Mouse (Mus musculus) heart, embryonic 15.5 days (tissue): ENCODE measurements around the gene Gstm5. TPM values are rescaled to one million over a fixed set of nuclear protein-coding genes. Genes with fewer than 3 reads are reported as not detected.

ENCODE experiments used
- ATAC-seq: fragments of 200-750 bp; cut with Nextera tagmentation; replicated peaks from 2 replicates; pipeline ENCODE4 v1.8.0; 2017; ENCODE audit warnings: low read depth, moderate TSS enrichment; ENCODE audit not compliant: insufficient number of reproducible peaks, insufficient read depth, low FRiP score
- H3K27ac ChIP-seq: fragments of 300-500 bp; sonication (generic); 2 replicates; pipeline ENCODE4 v1.5.1; 2015; ENCODE audit warnings: mild to moderate bottlenecking, inconsistent platforms
- H3K27me3 ChIP-seq: fragments of 300-500 bp; sonication (generic); 2 replicates; pipeline ENCODE4 v1.6.1; 2015; ENCODE audit warnings: inconsistent platforms
- H3K36me3 ChIP-seq: fragments of 300-500 bp; sonication (generic); 2 replicates; pipeline ENCODE4 v1.6.1; 2015; ENCODE audit warnings: mild to moderate bottlenecking, inconsistent platforms
- H3K4me1 ChIP-seq: fragments of 300-500 bp; sonication (generic); replicated peaks from 2 replicates; pipeline ENCODE4 v1.6.1; 2015; ENCODE audit warnings: inconsistent platforms
- H3K4me2 ChIP-seq: fragments of 300-500 bp; sonication (generic); 2 replicates; pipeline ENCODE4 v1.6.1; 2015; ENCODE audit warnings: inconsistent platforms, mild to moderate bottlenecking, moderate library complexity
- H3K4me3 ChIP-seq: fragments of 300-500 bp; sonication (generic); 2 replicates; pipeline ENCODE4 v1.5.1; 2015; ENCODE audit warnings: mild to moderate bottlenecking, inconsistent platforms
- H3K9ac ChIP-seq: fragments of 300-500 bp; sonication (generic); 2 replicates; pipeline ENCODE4 v1.6.1; 2015; ENCODE audit warnings: mild to moderate bottlenecking, inconsistent platforms
- H3K9me3 ChIP-seq: fragments of 300-500 bp; sonication (generic); replicated peaks from 2 replicates; pipeline ENCODE4 v1.6.1; 2016; ENCODE audit warnings: inconsistent platforms
- WGBS: fragments of 180-500 bp; shearing (Covaris S2); methylation state at CpG from one replicate; pipeline ENCODE4 v1.1.7; 2015; ENCODE audit warnings: mixed read lengths; 5-methylcytosine and 5-hydroxymethylcytosine counted together
- polyA plus RNA-seq: library from polyadenylated mRNA; unstranded; fragments of >200 nt; fragmentation: Nextera tagmentation; extraction: Ambion mirVana; gene quantifications from 2 replicates; pipeline ENCODE4 v1.2.1, GENCODE M21; 2015

The Gstm5 gene
- 111 and 122 TPM in 2 replicates for polyA plus RNA-seq

DNA sequence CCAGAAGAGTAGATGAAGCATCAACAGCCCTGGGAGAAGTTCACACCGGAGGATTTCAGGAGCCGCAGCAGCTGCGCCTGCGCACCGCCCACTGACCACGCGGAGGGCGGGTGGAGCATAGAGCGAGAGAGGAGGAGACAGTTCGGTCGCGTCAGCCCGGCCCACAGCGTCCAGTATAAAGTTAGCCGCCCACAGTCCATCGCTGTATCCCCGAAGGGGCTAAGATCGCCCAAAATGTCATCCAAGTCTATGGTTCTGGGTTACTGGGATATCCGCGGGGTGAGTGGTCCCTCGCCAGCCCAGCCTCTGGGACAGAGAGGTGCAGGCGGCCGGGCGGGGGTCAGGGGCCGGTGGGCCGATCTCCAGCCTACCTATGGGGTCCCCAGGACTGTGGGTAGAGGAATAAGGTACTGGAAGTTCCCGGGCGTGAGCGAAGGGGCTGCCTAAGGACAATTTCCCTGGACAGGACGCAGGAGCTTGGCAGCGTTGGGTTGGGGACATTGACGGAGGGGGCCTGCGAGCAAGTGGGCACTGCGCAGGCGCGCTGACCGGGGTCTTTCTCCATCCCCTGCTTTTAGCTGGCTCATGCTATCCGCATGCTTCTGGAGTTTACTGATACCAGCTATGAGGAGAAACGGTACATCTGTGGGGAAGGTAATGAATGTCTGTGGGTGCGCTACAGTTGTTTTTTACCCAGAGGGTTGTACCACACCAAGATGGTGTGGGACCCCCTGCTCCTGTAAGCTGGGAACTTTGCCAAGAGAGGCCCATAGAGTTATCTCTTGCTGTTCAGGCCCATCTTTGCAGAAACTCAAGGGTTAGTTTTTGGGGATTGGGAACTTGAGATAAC lies at the start of gene Gstm5:
Gstm5 (plus strand) TSS at position 102 of the 850 bp plus-strand sequence.
- peak within 1 kb of the TSS; percentile 78 for H3K9ac ChIP-seq
- WGBS: 5% methylated on average over 40 of the region's 40 CpGs
- no peaks in the 10 kb centered on the region for H3K36me3 ChIP-seq

DNA sequence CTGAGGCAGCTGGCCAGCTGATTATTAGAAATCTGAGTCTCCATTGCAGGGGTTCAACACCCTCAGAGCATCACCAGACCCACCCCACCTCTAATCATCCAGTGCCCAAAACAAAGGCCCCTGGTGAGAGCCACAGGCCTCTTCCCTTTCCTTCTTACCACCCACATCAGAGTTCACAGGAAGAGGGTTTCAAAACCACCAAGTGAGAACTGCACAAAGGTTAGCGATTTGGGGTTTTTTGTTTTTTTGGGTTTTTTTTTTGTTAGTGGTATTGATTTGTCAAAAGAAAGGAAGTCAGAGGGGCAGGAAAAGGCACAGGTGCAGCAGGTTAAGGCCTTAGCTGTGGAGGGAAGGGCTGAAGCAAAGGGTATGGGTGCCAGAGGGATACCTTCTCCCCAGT lies 49.4 kb upstream of the Gstm5 start:
- WGBS: 89% methylated on average over 1 of the region's 1 CpGs
- no peaks in the 10 kb centered on the region for H3K27me3 ChIP-seq
- H3K9ac ChIP-seq: no peak overlapping the region
- no peak overlapping the region for H3K4me2 ChIP-seq
- no peaks in the 10 kb centered on the region for H3K36me3 ChIP-seq
- no peak for ATAC-seq
- H3K9me3 ChIP-seq: no peaks in the 10 kb centered on the region
- H3K4me1 ChIP-seq: peaks cover 34% of the 10 kb centered on the region
- no peak overlapping the region for H3K27ac ChIP-seq
- H3K4me3 ChIP-seq: no peak overlapping the region

More for the DNA sequence above, at the start of gene Gstm5:
- H3K4me3 ChIP-seq: peak within 1 kb of the TSS; percentile 75
- H3K4me2 ChIP-seq: peak within 1 kb of the TSS; percentile 89
- no peaks in the 10 kb centered on the region for H3K9me3 ChIP-seq
- peaks cover 10% of the 10 kb centered on the region for H3K4me1 ChIP-seq
- peak within 1 kb of the TSS; percentile 77 for H3K27ac ChIP-seq
- H3K27me3 ChIP-seq: no peaks in the 10 kb centered on the region
- peak; percentile 93 for ATAC-seq

- Histone ChIP-seq H3K4me2 (no peak overlapping the region), H3K4me3 (no peak overlapping the region), H3K9me3 (no peaks in the 10 kb centered on the region), H3K9ac (no peak overlapping the region), H3K4me1 (peaks cover 34% of the 10 kb centered on the region), H3K27me3 (no peaks in the 10 kb centered on the region), H3K36me3 (no peaks in the 10 kb centered on the region), H3K27ac (no peak overlapping the region)
- 44% methylated on average over 3 of the region's 3 CpGs for WGBS
- no peak for ATAC-seq
Measured at GRCm38 (mm10) chr3:107846835-107847234, 48.8 kb upstream of the Gstm5 start.

GRCm38 (mm10) chr3:107848126-107848525 lies 47.5 kb upstream of the Gstm5 start:
- 52% methylated on average over 4 of the region's 4 CpGs for WGBS
- H3K9me3 ChIP-seq: no peaks in the 10 kb centered on the region
- no peaks in the 10 kb centered on the region for H3K36me3 ChIP-seq
- H3K4me3 ChIP-seq: no peak overlapping the region
- H3K9ac ChIP-seq: no peak overlapping the region
- no peak for ATAC-seq
- no peaks in the 10 kb centered on the region for H3K27me3 ChIP-seq
- H3K4me2 ChIP-seq: no peak overlapping the region
- no peak overlapping the region for H3K27ac ChIP-seq
- peaks cover 34% of the 10 kb centered on the region for H3K4me1 ChIP-seq

GRCm38 (mm10) chr3:107849000-107849692 lies 46.5 kb upstream of the Gstm5 start:
- H3K36me3 ChIP-seq: no peaks in the 10 kb centered on the region
- H3K27ac ChIP-seq: no peak overlapping the region
- no peak for ATAC-seq
- no peak overlapping the region for H3K9ac ChIP-seq
- H3K27me3 ChIP-seq: no peaks in the 10 kb centered on the region
- H3K9me3 ChIP-seq: no peaks in the 10 kb centered on the region
- peaks cover 32% of the 10 kb centered on the region for H3K4me1 ChIP-seq
- no peak overlapping the region for H3K4me2 ChIP-seq
- WGBS: 58% methylated on average over 6 of the region's 6 CpGs
- no peak overlapping the region for H3K4me3 ChIP-seq

GRCm38 (mm10) chr3:107849693-107850031 lies 46.0 kb upstream of the Gstm5 start:
- Histone ChIP-seq H3K27me3 (no peaks in the 10 kb centered on the region), H3K4me2 (no peak overlapping the region), H3K9ac (no peak overlapping the region), H3K4me3 (no peak overlapping the region), H3K4me1 (peaks cover 27% of the 10 kb centered on the region), H3K36me3 (no peaks in the 10 kb centered on the region), H3K27ac (no peak overlapping the region), H3K9me3 (no peaks in the 10 kb centered on the region)
- WGBS: 75% methylated on average over 2 of the region's 2 CpGs
- no peak for ATAC-seq

DNA sequence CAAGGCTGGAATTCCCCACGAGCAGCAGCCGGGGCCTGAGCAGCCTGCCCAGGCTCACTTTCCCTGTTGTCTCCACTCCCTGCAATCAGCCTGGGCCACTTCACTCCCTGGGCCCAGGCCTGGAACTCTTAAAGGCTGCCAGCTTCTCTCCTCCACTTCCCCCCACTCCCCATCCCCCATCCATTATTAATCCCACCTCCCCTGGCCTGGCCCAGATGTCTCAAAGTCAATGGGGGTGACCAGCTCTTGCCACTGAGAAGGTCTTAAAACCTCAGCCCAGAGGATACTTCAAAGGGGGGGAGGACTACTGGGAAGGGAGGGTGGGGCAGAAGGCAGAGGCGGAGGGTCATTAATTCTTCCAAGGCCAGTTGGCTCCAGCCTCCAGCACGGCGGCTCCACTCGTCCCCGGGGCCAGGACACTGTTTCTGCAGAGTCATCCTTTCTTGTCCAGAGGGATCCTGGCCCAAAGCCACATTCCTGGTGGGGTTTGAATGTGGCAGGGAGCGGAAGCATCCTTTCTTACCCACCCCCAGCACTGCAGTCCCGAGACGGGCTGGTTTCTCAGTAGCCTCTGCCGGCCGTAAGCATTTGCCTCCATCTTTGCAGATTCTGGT lies 45.1 kb upstream of the Gstm5 start:
- 0 out of 2 replicates have a peak overlapping the region, but pooled peaks have one; percentile 2 for H3K4me3 ChIP-seq
- ATAC-seq: peak; percentile 61; the same call in 1 of the 2 replicates
- WGBS: 18% methylated on average over 12 of the region's 12 CpGs

GRCm38 (mm10) chr3:107852786-107853185 lies 42.8 kb upstream of the Gstm5 start:
- H3K9me3 ChIP-seq: no peaks in the 10 kb centered on the region
- H3K4me2 ChIP-seq: no peak overlapping the region
- H3K36me3 ChIP-seq: no peaks in the 10 kb centered on the region
- no peak overlapping the region for H3K9ac ChIP-seq
- WGBS: 55% methylated on average over 7 of the region's 7 CpGs
- no peak for ATAC-seq
- H3K4me3 ChIP-seq: no peak overlapping the region
- peaks cover 28% of the 10 kb centered on the region for H3K4me1 ChIP-seq
- 0 out of 2 replicates have a peak, but pooled peaks cover 6% of the 10 kb centered on the region for H3K27me3 ChIP-seq
- no peak overlapping the region for H3K27ac ChIP-seq

More for the DNA sequence above, 45.1 kb upstream of the Gstm5 start:
- Histone ChIP-seq H3K9ac (0 out of 2 replicates have a peak overlapping the region, but pooled peaks have one; percentile 19), H3K36me3 (no peaks in the 10 kb centered on the region), H3K27me3 (0 out of 2 replicates have a peak, but pooled peaks cover 6% of the 10 kb centered on the region), H3K4me1 (peaks cover 25% of the 10 kb centered on the region), H3K27ac (peak overlapping the region; percentile 28; the same call in 1 of the 2 replicates), H3K9me3 (no peaks in the 10 kb centered on the region), H3K4me2 (peak overlapping the region; percentile 48)

GRCm38 (mm10) chr3:107853232-107854181 lies 42.1 kb upstream of the Gstm5 start:
- Histone ChIP-seq H3K27me3 (0 out of 2 replicates have a peak, but pooled peaks cover 6% of the 10 kb centered on the region), H3K4me2 (no peak overlapping the region), H3K4me1 (peaks cover 28% of the 10 kb centered on the region), H3K27ac (no peak overlapping the region), H3K4me3 (no peak overlapping the region), H3K36me3 (no peaks in the 10 kb centered on the region), H3K9ac (no peak overlapping the region), H3K9me3 (no peaks in the 10 kb centered on the region)
- WGBS: 82% methylated on average over 17 of the region's 17 CpGs
- no peak for ATAC-seq

DNA sequence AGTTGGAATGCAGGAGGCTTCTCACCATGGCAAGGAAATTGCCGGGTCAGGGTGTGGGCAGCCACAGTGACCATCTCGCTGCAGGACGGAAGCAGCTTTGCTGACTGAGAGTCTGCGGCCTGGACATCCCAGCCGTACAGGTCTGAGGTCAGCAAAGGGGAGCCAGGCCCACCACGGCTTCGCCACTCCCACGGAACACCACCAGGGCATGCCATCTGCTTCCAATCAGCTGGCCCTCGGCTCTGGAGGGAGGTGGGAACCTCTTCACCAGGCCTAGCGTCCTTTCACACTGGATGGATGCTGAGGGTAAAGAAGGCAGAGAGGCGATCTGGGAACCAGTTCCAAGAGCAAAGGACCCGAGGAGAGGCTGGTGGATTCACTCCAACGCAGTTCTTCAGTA lies 40.3 kb upstream of the Gstm5 start:
- WGBS: 73% methylated on average over 13 of the region's 13 CpGs
- Histone ChIP-seq H3K36me3 (no peaks in the 10 kb centered on the region), H3K27ac (no peak overlapping the region), H3K4me2 (no peak overlapping the region), H3K9ac (no peak overlapping the region), H3K27me3 (0 out of 2 replicates have a peak, but pooled peaks cover 6% of the 10 kb centered on the region), H3K4me3 (no peak overlapping the region), H3K4me1 (peaks cover 13% of the 10 kb centered on the region), H3K9me3 (no peaks in the 10 kb centered on the region)
- no peak for ATAC-seq
